Mouse (Mus musculus): ENCODE measurements at regions not wholly inside any gene's neighbourhood (a gene's known extent, or its start where the extent isn't known, plus 50 kb on each side); places are given as distances from the start of the nearest gene placed in this dataset.
"Not testable (repeated sequence)": the region's sequence is repeated elsewhere in the genome, so short reads cannot be mapped to it uniquely, and the experiment has no call there.

- Histone ChIP-seq H3K36me3 (ENCODE audit: poor library complexity, severe bottlenecking) (no peaks in the 10 kb centered on the region), H3K9me3 (replicated peaks) (no peaks in the 10 kb centered on the region), H3K27ac (no peak overlapping the region), H3K4me2 (no peak overlapping the region), H3K4me1 (no peaks in the 10 kb centered on the region), H3K4me3 (no peak overlapping the region), H3K9ac (no peak overlapping the region), H3K27me3 (no peaks in the 10 kb centered on the region)
- ATAC-seq = no peak
- WGBS = 84% methylated on average over 7 of the region's 7 CpGs
Measured at GRCm38 (mm10) chr10:95747939-95748338, 74.7 kb upstream of the Anapc15-ps start.

GRCm38 (mm10) chr10:95745834-95746620, 72.8 kb upstream of the Anapc15-ps start:
- H3K27me3 ChIP-seq = no peaks in the 10 kb centered on the region
- no peak overlapping the region for H3K4me3 ChIP-seq
- no peaks in the 10 kb centered on the region for H3K9me3 ChIP-seq (replicated peaks)
- H3K27ac ChIP-seq = no peak overlapping the region
- no peak overlapping the region for H3K9ac ChIP-seq
- no peaks in the 10 kb centered on the region for H3K36me3 ChIP-seq (ENCODE audit: poor library complexity, severe bottlenecking)
- H3K4me1 ChIP-seq = no peaks in the 10 kb centered on the region
- 72% methylated on average over 10 of the region's 10 CpGs for WGBS
- H3K4me2 ChIP-seq = no peak overlapping the region
- ATAC-seq = no peak

DNA sequence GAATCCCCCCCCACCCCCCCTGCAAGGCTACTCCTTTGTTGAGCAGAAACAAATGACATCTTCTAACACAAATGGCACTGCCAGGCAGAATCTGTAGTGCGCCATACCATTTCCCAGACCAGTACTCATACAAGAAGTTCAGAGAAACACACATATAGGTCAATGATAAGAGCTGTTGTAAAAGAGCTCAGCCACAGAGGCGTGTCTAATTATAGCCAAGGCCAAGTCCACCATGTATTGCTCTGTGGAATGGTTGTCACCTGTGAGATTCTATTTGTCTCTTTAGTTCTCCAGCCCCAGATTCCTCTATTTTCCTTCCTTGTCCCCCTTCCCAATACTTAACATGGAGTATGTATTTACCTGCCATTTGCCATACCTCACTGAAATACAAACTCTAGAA, 72.0 kb upstream of the Anapc15-ps start:
- Histone ChIP-seq H3K9me3 (replicated peaks) (no peaks in the 10 kb centered on the region), H3K27ac (no peak overlapping the region), H3K9ac (no peak overlapping the region), H3K4me3 (no peak overlapping the region), H3K36me3 (ENCODE audit: poor library complexity, severe bottlenecking) (no peaks in the 10 kb centered on the region), H3K27me3 (no peaks in the 10 kb centered on the region), H3K4me1 (no peaks in the 10 kb centered on the region), H3K4me2 (no peak overlapping the region)
- ATAC-seq = no peak
- 94% methylated on average over 2 of the region's 2 CpGs for WGBS

GRCm38 (mm10) chr10:95743627-95744026, 70.4 kb upstream of the Anapc15-ps start:
- H3K4me2 ChIP-seq = no peak overlapping the region
- no peaks in the 10 kb centered on the region for H3K27me3 ChIP-seq
- H3K4me3 ChIP-seq = no peak overlapping the region
- no peaks in the 10 kb centered on the region for H3K4me1 ChIP-seq
- no peak overlapping the region for H3K27ac ChIP-seq
- ATAC-seq = no peak
- H3K9ac ChIP-seq = no peak overlapping the region
- no peaks in the 10 kb centered on the region for H3K9me3 ChIP-seq (replicated peaks)
- WGBS = 91% methylated on average over 6 of the region's 6 CpGs
- H3K36me3 ChIP-seq (ENCODE audit: poor library complexity, severe bottlenecking) = no peaks in the 10 kb centered on the region

DNA sequence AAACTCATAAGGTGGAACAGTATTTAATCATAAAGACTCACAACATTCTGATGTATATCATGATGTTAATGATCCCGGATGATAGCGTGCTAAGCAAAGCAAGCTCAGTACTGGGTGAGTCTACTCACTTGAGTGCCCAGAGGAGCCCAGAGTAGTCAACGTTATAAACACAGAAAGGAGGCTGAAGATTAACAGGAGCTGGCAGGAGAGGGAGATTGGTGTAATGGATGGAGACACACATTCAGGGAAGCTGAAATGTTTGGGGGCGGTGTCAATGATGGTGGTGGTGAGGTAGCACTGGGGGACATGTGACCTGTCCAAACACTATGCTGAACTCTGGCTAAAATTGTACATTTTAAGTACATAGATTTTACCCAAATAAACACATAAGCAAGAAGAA, 66.2 kb upstream of the Anapc15-ps start:
- H3K9ac ChIP-seq = no peak overlapping the region
- H3K27me3 ChIP-seq = no peaks in the 10 kb centered on the region
- H3K4me3 ChIP-seq = no peak overlapping the region
- no peaks in the 10 kb centered on the region for H3K4me1 ChIP-seq
- no peak overlapping the region for H3K27ac ChIP-seq
- no peak for ATAC-seq
- 92% methylated on average over 4 of the region's 4 CpGs for WGBS
- H3K9me3 ChIP-seq (replicated peaks) = peaks cover 10% of the 10 kb centered on the region; the same call in 1 of the 2 replicates
- no peaks in the 10 kb centered on the region for H3K36me3 ChIP-seq (ENCODE audit: poor library complexity, severe bottlenecking)
- H3K4me2 ChIP-seq = no peak overlapping the region

DNA sequence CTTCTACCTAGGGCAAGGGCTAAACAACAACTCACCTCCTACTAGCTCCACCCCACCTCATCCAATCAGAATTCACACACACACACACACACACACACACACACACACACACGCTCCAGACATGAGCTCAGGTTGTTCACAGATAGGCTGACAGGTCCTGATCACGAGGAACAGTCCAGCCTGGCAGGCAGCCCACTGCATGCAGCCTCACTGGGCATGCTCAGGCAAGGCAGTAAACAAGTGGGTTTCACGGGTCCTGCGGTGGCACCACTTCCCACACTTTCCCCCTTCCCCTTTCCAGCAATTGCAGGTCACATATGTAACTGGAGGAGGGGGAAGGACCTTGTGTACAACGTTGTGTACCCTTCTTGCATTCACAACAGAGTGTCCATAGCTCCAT, 63.5 kb upstream of the Anapc15-ps start:
- H3K4me3 ChIP-seq; H3K4me2 ChIP-seq; H3K36me3 ChIP-seq (ENCODE audit: poor library complexity, severe bottlenecking); ATAC-seq; H3K27ac ChIP-seq; H3K4me1 ChIP-seq; H3K9ac ChIP-seq; H3K27me3 ChIP-seq: not testable (repeated sequence)
- peaks cover 10% of the 10 kb centered on the region; the same call in 1 of the 2 replicates for H3K9me3 ChIP-seq (replicated peaks)
- WGBS = 85% methylated on average over 5 of the region's 5 CpGs

DNA sequence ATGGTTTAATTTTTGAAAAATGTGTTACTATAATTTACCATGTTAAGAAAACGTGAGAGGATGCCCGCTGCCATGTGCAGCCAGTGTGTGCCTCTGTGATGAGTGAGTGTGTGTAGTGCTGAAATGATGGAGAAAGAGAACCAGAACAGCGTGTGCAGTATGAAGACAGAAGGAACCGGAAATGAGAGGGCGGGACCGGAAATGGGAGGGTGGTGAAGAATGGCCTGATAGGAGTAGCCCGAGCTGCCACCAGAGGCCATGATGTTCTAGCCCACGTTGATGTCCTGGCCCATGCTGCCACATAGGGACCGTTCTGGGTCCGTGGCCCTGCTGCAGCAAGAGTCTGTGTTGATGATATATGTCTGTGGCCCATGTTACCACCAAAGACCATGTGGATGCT, 57.8 kb upstream of the Anapc15-ps start:
- H3K27me3 ChIP-seq = no peaks in the 10 kb centered on the region
- H3K9ac ChIP-seq = no peak overlapping the region
- WGBS = 96% methylated on average over 10 of the region's 10 CpGs
- H3K27ac ChIP-seq = no peak overlapping the region
- H3K36me3 ChIP-seq (ENCODE audit: poor library complexity, severe bottlenecking) = no peaks in the 10 kb centered on the region
- peaks cover 7% of the 10 kb centered on the region; the same call in 1 of the 2 replicates for H3K4me1 ChIP-seq
- no peaks in the 10 kb centered on the region for H3K9me3 ChIP-seq (replicated peaks)
- no peak overlapping the region for H3K4me2 ChIP-seq
- H3K4me3 ChIP-seq = no peak overlapping the region
- ATAC-seq = no peak

GRCm38 (mm10) chr10:95729890-95730289, 56.6 kb upstream of the Anapc15-ps start:
- ATAC-seq = peak; percentile 71; the same call in 1 of the 2 replicates
- Histone ChIP-seq H3K9ac (no peak overlapping the region), H3K27me3 (no peaks in the 10 kb centered on the region), H3K9me3 (replicated peaks) (no peaks in the 10 kb centered on the region), H3K4me1 (peaks cover 7% of the 10 kb centered on the region; the same call in 1 of the 2 replicates), H3K4me2 (no peak overlapping the region), H3K27ac (no peak overlapping the region), H3K36me3 (ENCODE audit: poor library complexity, severe bottlenecking) (no peaks in the 10 kb centered on the region), H3K4me3 (no peak overlapping the region)
- 22% methylated on average over 9 of the region's 9 CpGs for WGBS

DNA sequence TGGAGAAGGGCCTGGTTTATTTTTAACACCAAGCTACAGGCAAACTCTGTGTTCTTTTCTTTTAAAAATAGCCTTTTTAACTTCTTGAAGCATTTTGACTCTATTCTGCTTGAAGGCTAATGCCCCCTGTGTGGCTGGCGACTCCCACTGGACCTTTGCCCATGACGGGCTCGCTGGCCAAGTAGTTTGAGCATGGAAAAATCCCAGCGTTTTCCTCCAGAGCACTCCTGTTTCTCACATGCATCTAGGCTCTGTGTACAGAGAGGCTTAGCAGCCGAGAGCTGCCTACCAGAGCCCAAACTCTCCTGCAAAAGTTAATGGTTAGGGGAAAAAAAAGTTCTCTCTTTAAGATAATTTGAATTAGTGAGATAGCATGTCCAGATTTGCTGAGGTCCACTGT, 52.7 kb upstream of the Anapc15-ps start:
- no peak overlapping the region for H3K9ac ChIP-seq
- H3K36me3 ChIP-seq (ENCODE audit: poor library complexity, severe bottlenecking) = no peaks in the 10 kb centered on the region
- H3K4me1 ChIP-seq = peaks cover 7% of the 10 kb centered on the region; the same call in 1 of the 2 replicates
- H3K9me3 ChIP-seq (replicated peaks) = no peaks in the 10 kb centered on the region
- H3K4me2 ChIP-seq = no peak overlapping the region
- 58% methylated on average over 5 of the region's 5 CpGs for WGBS
- no peaks in the 10 kb centered on the region for H3K27me3 ChIP-seq
- no peak overlapping the region for H3K4me3 ChIP-seq
- no peak overlapping the region for H3K27ac ChIP-seq
- no peak for ATAC-seq

- H3K27me3 ChIP-seq = no peaks in the 10 kb centered on the region
Measured at GRCm38 (mm10) chr10:95725349-95725748, 52.1 kb upstream of the Anapc15-ps start.

More at GRCm38 (mm10) chr10:95725349-95725748, 52.1 kb upstream of the Anapc15-ps start:
- WGBS = 84% methylated on average over 5 of the region's 5 CpGs
- Histone ChIP-seq H3K4me2 (no peak overlapping the region), H3K4me1 (peaks cover 7% of the 10 kb centered on the region; the same call in 1 of the 2 replicates), H3K36me3 (ENCODE audit: poor library complexity, severe bottlenecking) (no peaks in the 10 kb centered on the region), H3K9ac (no peak overlapping the region), H3K27ac (no peak overlapping the region), H3K4me3 (no peak overlapping the region), H3K9me3 (replicated peaks) (no peaks in the 10 kb centered on the region)
- ATAC-seq = no peak

All from forebrain, embryonic 13.5 days (tissue).